Mouse (Mus musculus) B cell, adult 62 days (primary cell): ENCODE data around the gene Zfp185. TPM values are rescaled to one million over a fixed set of nuclear protein-coding genes. Genes with fewer than 3 reads are reported as not detected.

Experiments used
- total RNA-seq: library from RNA; stranded (reverse); gene quantifications from 4 replicates; pipeline ENCODE4 v1.2.4, GENCODE M21; 2023

Gene Zfp185
- total RNA-seq: not detected in 4 replicates

DNA sequence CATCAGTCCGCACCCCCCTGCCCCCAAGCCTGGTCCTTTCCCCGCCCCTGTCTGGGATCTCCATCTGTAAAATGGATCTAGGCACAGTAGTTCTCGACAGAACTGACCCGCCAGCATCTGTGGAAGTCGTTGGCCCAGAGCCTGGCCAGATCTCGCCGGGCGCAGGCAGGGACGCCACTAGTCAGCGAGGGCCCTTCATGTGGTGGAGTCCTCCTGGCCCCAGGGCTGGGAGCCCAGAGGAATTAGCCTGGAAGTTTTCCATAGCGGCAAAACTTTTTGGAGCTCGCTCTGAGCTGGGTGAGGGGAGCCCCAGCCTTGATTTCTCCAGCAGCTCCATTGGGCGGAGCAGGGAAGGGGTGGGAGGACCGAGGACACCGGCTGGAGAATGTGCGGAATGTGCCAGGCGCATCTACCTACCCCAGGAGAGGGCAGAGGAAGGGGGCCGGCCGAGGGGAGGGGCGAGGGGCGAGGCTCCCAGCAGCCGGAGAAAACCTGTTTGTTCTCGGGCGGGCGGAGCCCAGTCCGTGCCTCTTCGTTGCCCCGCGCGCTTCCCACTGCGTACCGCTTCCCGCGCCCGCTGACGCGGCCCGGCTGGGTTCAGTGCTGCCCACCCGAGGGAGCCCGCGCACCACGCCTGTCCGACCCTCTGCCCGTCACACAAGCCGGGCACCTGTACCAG, at the start of gene Zfp185:
TSS of gene Zfp185 (plus strand) at position 499 of the 679 bp plus-strand sequence.

DNA sequence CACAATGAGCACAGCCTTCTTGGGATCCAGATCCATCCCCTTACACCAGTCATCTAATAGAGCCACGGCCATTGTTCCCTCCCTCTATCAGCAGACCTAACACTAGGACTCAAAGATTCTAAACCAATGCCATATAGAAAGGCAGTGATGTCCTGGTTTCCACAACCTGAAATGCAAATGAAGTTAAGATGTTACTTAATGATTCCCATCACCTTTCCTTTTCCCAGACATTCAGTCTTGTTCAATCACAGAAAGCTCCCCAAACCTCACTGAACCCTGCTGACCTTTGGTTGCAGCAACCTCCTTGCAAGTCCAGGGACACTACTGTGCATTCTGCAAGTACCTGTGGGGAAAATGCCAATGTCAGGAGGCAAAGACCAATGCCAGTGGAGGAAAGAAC, 49.9 kb downstream of the Zfp185 start, which contains the start of gene Pnma5:
TSS of gene Pnma5 (minus strand) at position 101 of the 400 bp plus-strand sequence.

DNA sequence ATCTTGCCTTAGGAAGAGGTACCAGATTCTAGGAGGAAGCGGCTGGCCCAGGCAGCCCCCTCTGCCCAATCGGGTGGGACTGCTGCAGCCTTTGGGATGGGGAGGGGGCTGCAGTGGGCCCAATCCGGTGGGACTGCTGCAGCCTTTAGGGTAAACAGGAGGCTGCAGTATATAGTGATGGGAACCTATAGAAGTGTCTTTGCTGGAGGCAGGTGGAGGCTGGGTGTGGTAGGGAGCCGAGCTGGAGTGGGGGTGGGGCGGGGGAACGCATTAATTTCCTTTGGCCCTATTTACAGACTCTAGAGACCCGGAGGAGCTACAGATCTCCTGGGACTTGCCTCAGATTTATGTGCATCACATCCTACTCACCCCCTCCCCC, 77.3 kb downstream of the Zfp185 start, which contains the start of gene Pnma3:
TSS of gene Pnma3 (plus strand) at position 373 of the 379 bp plus-strand sequence.

Other genes starting within 250 kb of the Zfp185 start
- gene Gabrq, start 162.2 kb upstream of the Zfp185 start, total RNA-seq: not detected in 4 replicates
- gene Cetn2, start 68.9 kb upstream of the Zfp185 start, total RNA-seq: 44.3 to 53.1 TPM (median 48.3 TPM) in 4 replicates
- 7.9 to 11.2 TPM (median 10.0 TPM) in 4 replicates for gene Nsdhl, start 68.8 kb upstream of the Zfp185 start, total RNA-seq
- gene Pnma5, start 49.8 kb downstream of the Zfp185 start, total RNA-seq: 2.0 to 2.4 TPM (median 2.2 TPM) in 4 replicates
- gene Pnma3, start 77.4 kb downstream of the Zfp185 start, total RNA-seq: not detected in 4 replicates
- 9.5 to 19.3 TPM (median 13.0 TPM) in 4 replicates for gene Xlr4a, start 95.1 kb downstream of the Zfp185 start, total RNA-seq
- gene Xlr3a, start 109.8 kb downstream of the Zfp185 start, total RNA-seq: 0.18 to 4.4 TPM (median 1.8 TPM) in 4 replicates
- 0.21 to 0.40 TPM (median 0.27 TPM) in 3 of 4 replicates, not detected in the other for gene Gm14685, start 129.7 kb downstream of the Zfp185 start, total RNA-seq
- gene Xlr5b, start 161.5 kb downstream of the Zfp185 start, total RNA-seq: not detected in 4 replicates
- 0.19 TPM in 1 of 4 replicates, not detected in the others for gene DXBay18, start 162.1 kb downstream of the Zfp185 start, total RNA-seq
- gene Spin2d, start 189.7 kb downstream of the Zfp185 start, total RNA-seq: not detected in 4 replicates
- 10.5 to 33.8 TPM (median 14.1 TPM) in 4 replicates for gene Xlr3b, start 204.9 kb downstream of the Zfp185 start, total RNA-seq
- 30.2 to 40.7 TPM (median 39.6 TPM) in 4 replicates for gene Xlr4b, start 227.0 kb downstream of the Zfp185 start, total RNA-seq
- gene F8a, start 241.0 kb downstream of the Zfp185 start, total RNA-seq: 12.5 to 13.9 TPM (median 12.7 TPM) in 4 replicates